Mouse (Mus musculus) lung, embryonic 16.5 days (tissue): ENCODE measurements around the gene Tti1. TPM values are rescaled to one million over a fixed set of nuclear protein-coding genes. Genes with fewer than 3 reads are reported as not detected.
A peak's percentile ranks its signal among the peaks of the same experiment; 100 is the strongest.

Experiments used
- ATAC-seq: fragments of 200-750 bp; cut with Nextera tagmentation; 2 replicates; pipeline ENCODE4 v1.8.0; 2017; ENCODE audit warnings: low read depth, mild to moderate bottlenecking, moderate library complexity
- H3K27ac ChIP-seq: fragments of 300-500 bp; sonication (generic); 2 replicates; pipeline ENCODE4 v1.5.1; 2014; ENCODE audit warnings: mild to moderate bottlenecking, control low read depth, low read length
- H3K27me3 ChIP-seq: fragments of 300-500 bp; sonication (generic); 2 replicates; pipeline ENCODE4 v1.6.1; 2014; ENCODE audit warnings: low read depth, low read length, mixed read lengths; ENCODE audit not compliant: control insufficient read depth, insufficient read depth
- H3K36me3 ChIP-seq: fragments of 300-500 bp; sonication (generic); 2 replicates; pipeline ENCODE4 v1.6.1; 2014; ENCODE audit warnings: low read length; ENCODE audit not compliant: control insufficient read depth, insufficient read depth
- H3K4me1 ChIP-seq: fragments of 300-500 bp; sonication (generic); replicated peaks from 2 replicates; pipeline ENCODE4 v1.6.1; 2014; ENCODE audit warnings: low read length, mixed read lengths; ENCODE audit not compliant: control insufficient read depth, insufficient read depth
- H3K4me2 ChIP-seq: fragments of 300-500 bp; sonication (generic); 2 replicates; pipeline ENCODE4 v1.6.1; 2014; ENCODE audit warnings: low read depth, low read length, control low read depth
- H3K4me3 ChIP-seq: fragments of 300-500 bp; sonication (generic); 2 replicates; pipeline ENCODE4 v1.5.1; 2014; ENCODE audit warnings: mild to moderate bottlenecking, low read length, control low read depth
- H3K9ac ChIP-seq: fragments of 300-500 bp; sonication (generic); 2 replicates; pipeline ENCODE4 v1.6.1; 2014; ENCODE audit warnings: low read length, control low read depth
- H3K9me3 ChIP-seq: fragments of 300-500 bp; sonication (generic); 2 replicates; pipeline ENCODE4 v1.6.1; 2016; ENCODE audit warnings: low read length; ENCODE audit not compliant: control insufficient read depth
- WGBS: fragments of 180-500 bp; shearing (Covaris S2); extraction: QIAGEN DNeasy Blood & Tissue Kit; methylation state at CpG from one replicate; pipeline ENCODE4 v1.1.7; 2014; 5-methylcytosine and 5-hydroxymethylcytosine counted together
- polyA plus RNA-seq: library from polyadenylated mRNA; unstranded; fragments of >200 nt; fragmentation: Nextera tagmentation; extraction: Ambion mirVana; gene quantifications from 2 replicates; pipeline ENCODE4 v1.2.1, GENCODE M21; 2015

Tti1 gene
- polyA plus RNA-seq, 1 experiment from 2014 or later: 25.7 TPM

- Histone ChIP-seq H3K36me3 (peaks cover 62% of the 10 kb centered on the region), H3K4me1 (no peaks in the 10 kb centered on the region), H3K9ac (no peak overlapping the region), H3K4me2 (no peak overlapping the region), H3K27me3 (no peaks in the 10 kb centered on the region), H3K9me3 (no peaks in the 10 kb centered on the region), H3K27ac (no peak overlapping the region), H3K4me3 (no peak overlapping the region)
- 57% methylated on average over 3 of the region's 3 CpGs for WGBS
- no peak for ATAC-seq
Measured at GRCm38 (mm10) chr2:158047903-158048302, 19.7 kb upstream of the Tti1 start.

GRCm38 (mm10) chr2:158046186-158046585 is 18.0 kb upstream of the Tti1 start:
- H3K27ac ChIP-seq: no peak overlapping the region

GRCm38 (mm10) chr2:158043504-158043903 is 15.3 kb upstream of the Tti1 start:
- no peak overlapping the region for H3K4me3 ChIP-seq
- H3K4me2 ChIP-seq: no peak overlapping the region
- H3K27ac ChIP-seq: no peak overlapping the region
- 85% methylated on average over 8 of the region's 8 CpGs for WGBS
- no peaks in the 10 kb centered on the region for H3K27me3 ChIP-seq
- no peaks in the 10 kb centered on the region for H3K9me3 ChIP-seq
- H3K36me3 ChIP-seq: peaks cover 45% of the 10 kb centered on the region
- no peak for ATAC-seq
- H3K9ac ChIP-seq: no peak overlapping the region
- H3K4me1 ChIP-seq: no peaks in the 10 kb centered on the region

More at GRCm38 (mm10) chr2:158046186-158046585, 18.0 kb upstream of the Tti1 start:
- no peak overlapping the region for H3K4me3 ChIP-seq
- no peak for ATAC-seq
- H3K9ac ChIP-seq: no peak overlapping the region
- WGBS: 59% methylated on average over 4 of the region's 4 CpGs
- no peaks in the 10 kb centered on the region for H3K9me3 ChIP-seq
- peaks cover 54% of the 10 kb centered on the region for H3K36me3 ChIP-seq
- no peaks in the 10 kb centered on the region for H3K4me1 ChIP-seq
- no peak overlapping the region for H3K4me2 ChIP-seq
- H3K27me3 ChIP-seq: no peaks in the 10 kb centered on the region

GRCm38 (mm10) chr2:158040396-158040795 is 12.2 kb upstream of the Tti1 start:
- Histone ChIP-seq H3K9ac (no peak overlapping the region), H3K36me3 (peaks cover 34% of the 10 kb centered on the region), H3K27me3 (no peaks in the 10 kb centered on the region), H3K4me1 (no peaks in the 10 kb centered on the region), H3K9me3 (no peaks in the 10 kb centered on the region), H3K4me3 (no peak overlapping the region), H3K27ac (no peak overlapping the region), H3K4me2 (no peak overlapping the region)
- no peak for ATAC-seq
- WGBS: 60% methylated on average over 2 of the region's 2 CpGs

- H3K36me3 ChIP-seq: peaks cover 27% of the 10 kb centered on the region
- ATAC-seq: no peak
- no peak overlapping the region for H3K4me2 ChIP-seq
- no peak overlapping the region for H3K27ac ChIP-seq
- H3K4me3 ChIP-seq: no peak overlapping the region
- no peak overlapping the region for H3K9ac ChIP-seq
- H3K4me1 ChIP-seq: no peaks in the 10 kb centered on the region
- H3K27me3 ChIP-seq: no peaks in the 10 kb centered on the region
- WGBS: 47% methylated on average over 1 of the region's 1 CpGs
- H3K9me3 ChIP-seq: no peaks in the 10 kb centered on the region
Measured at GRCm38 (mm10) chr2:158039662-158040061, 11.4 kb upstream of the Tti1 start.

GRCm38 (mm10) chr2:158037571-158037970 is 9.3 kb upstream of the Tti1 start:
- no peak for ATAC-seq
- Histone ChIP-seq H3K9me3 (no peaks in the 10 kb centered on the region), H3K4me1 (no peaks in the 10 kb centered on the region), H3K9ac (no peak overlapping the region), H3K4me3 (no peak overlapping the region), H3K4me2 (no peak overlapping the region), H3K27ac (no peak overlapping the region), H3K27me3 (no peaks in the 10 kb centered on the region), H3K36me3 (peaks cover 10% of the 10 kb centered on the region)
- WGBS: 94% methylated on average over 1 of the region's 1 CpGs

- ATAC-seq: no peak
- Histone ChIP-seq H3K27ac (no peak overlapping the region), H3K4me2 (no peak overlapping the region), H3K27me3 (no peaks in the 10 kb centered on the region), H3K9me3 (no peaks in the 10 kb centered on the region), H3K4me3 (no peak overlapping the region), H3K9ac (no peak overlapping the region), H3K36me3 (peaks cover 10% of the 10 kb centered on the region), H3K4me1 (no peaks in the 10 kb centered on the region)
- 73% methylated on average over 7 of the region's 7 CpGs for WGBS
Measured at GRCm38 (mm10) chr2:158036953-158037352, 8.7 kb upstream of the Tti1 start.

GRCm38 (mm10) chr2:158036408-158036807 is 8.2 kb upstream of the Tti1 start:
- no peaks in the 10 kb centered on the region for H3K27me3 ChIP-seq
- H3K4me1 ChIP-seq: no peaks in the 10 kb centered on the region; the same call in 1 of the 2 replicates
- no peak for ATAC-seq
- no peak overlapping the region for H3K9ac ChIP-seq
- H3K27ac ChIP-seq: no peak overlapping the region
- peaks cover 10% of the 10 kb centered on the region for H3K36me3 ChIP-seq
- no peak overlapping the region for H3K4me2 ChIP-seq
- 79% methylated on average over 6 of the region's 6 CpGs for WGBS
- H3K9me3 ChIP-seq: no peaks in the 10 kb centered on the region
- H3K4me3 ChIP-seq: no peak overlapping the region

- H3K4me1 ChIP-seq: peaks cover 6% of the 10 kb centered on the region
- no peak overlapping the region for H3K4me2 ChIP-seq
- H3K9ac ChIP-seq: no peak overlapping the region
- H3K27ac ChIP-seq: no peak overlapping the region
- WGBS: 80% methylated on average over 2 of the region's 2 CpGs
- no peaks in the 10 kb centered on the region for H3K27me3 ChIP-seq
- H3K9me3 ChIP-seq: no peaks in the 10 kb centered on the region
- H3K4me3 ChIP-seq: no peak overlapping the region
- H3K36me3 ChIP-seq: peaks cover 10% of the 10 kb centered on the region
- no peak for ATAC-seq
Measured at GRCm38 (mm10) chr2:158035813-158036212, 7.6 kb upstream of the Tti1 start.

GRCm38 (mm10) chr2:158030007-158030406 is 1.8 kb upstream of the Tti1 start:
- peak overlapping the region; percentile 83 for H3K9ac ChIP-seq

More at GRCm38 (mm10) chr2:158030007-158030406, 1.8 kb upstream of the Tti1 start:
- H3K4me2 ChIP-seq: peak overlapping the region; percentile 89
- H3K27me3 ChIP-seq: no peaks in the 10 kb centered on the region
- no peak for ATAC-seq
- H3K4me1 ChIP-seq: peaks cover 24% of the 10 kb centered on the region
- no peak overlapping the region for H3K27ac ChIP-seq
- no peaks in the 10 kb centered on the region for H3K36me3 ChIP-seq
- WGBS: 67% methylated on average over 7 of the region's 7 CpGs
- H3K9me3 ChIP-seq: no peaks in the 10 kb centered on the region
- peak overlapping the region; percentile 67 for H3K4me3 ChIP-seq
